ENCODE assay signal across 8 mouse cellular contexts in the genomic region with DNA sequence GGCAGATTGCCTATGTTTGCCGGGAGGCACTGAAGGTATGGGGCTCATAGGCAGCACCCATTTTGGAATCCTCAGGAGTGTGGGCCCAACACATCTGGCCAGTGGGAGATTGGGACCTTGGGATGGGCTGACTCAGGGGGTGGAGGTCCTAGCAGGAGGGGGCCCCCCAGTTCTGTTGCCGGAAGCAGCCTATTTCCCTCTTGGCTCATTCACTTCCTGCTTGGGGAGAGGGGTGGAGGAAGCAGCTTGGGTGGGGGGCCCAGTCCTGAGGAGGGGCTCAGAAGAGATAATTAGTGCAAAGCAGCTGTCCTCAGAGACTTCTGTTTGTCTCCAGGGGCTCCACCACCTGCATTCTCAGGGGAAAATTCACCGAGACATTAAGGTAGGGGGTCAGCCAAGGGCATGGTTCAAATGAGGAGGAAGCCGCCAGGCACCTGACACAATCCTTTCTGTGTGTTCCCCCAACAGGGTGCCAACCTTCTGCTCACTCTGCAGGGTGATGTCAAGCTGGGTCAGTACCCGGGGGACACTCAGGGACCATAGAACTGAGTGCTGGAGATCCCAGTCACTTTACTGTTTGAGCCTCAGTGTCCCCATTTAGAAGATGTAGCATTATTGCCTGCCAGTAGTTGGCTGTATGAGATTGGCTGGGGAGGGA. TPM values are rescaled to one million over a fixed set of nuclear protein-coding genes. Genes with fewer than 3 reads are reported as not detected.
A peak's percentile ranks its signal among the peaks of the same experiment; 100 is the strongest.
DNase-seq lines count a peak whose midpoint lies in the region; ATAC-seq and TF ChIP-seq lines count a peak whose summit lies in the region.

No protein-coding gene starts in this region.

- no peak for TF ChIP-seq CTCF in lung, adult 2 months (IDR thresholded peaks at IDR 0.05; ENCODE audit: insufficient read depth, low read length)
- no peak for TF ChIP-seq CTCF in lung, postnatal 0 days (IDR thresholded peaks at IDR 0.05)

- H3K9ac ChIP-seq in lung, postnatal 0 days (replicated peaks; ENCODE audit: low read depth) = no peak overlapping the region

- 55% methylated on average over 5 of the region's 5 CpGs for WGBS in lung, adult 2 months
- 57% methylated on average over 5 of the region's 5 CpGs for WGBS in lung, postnatal 0 days

- DNase-seq in adrenal gland, adult (ENCODE audit: inconsistent age in 2 of 2, low spot score in 1 of 2) = peak; percentile 29 to 63
- DNase-seq in adrenal gland, postnatal 25 days = no peak
- no peak for DNase-seq in lung, adult 2 months
- DNase-seq in lung, postnatal 10 days = no peak
- no peak for DNase-seq in lung, postnatal 0 days (ENCODE audit: low spot score)
- DNase-seq in thymus, postnatal 0 days (ENCODE audit: low spot score) = peak; percentile 42
- no peak for DNase-seq in adipocyte (ENCODE audit: low spot score)
- no peak for DNase-seq in Muller cell, postnatal 12 days (ENCODE audit: inconsistent ontology term)

- 0 out of 2 replicates have a peak overlapping the region, but pooled peaks have one; percentile 66 for H3K27ac ChIP-seq in lung, postnatal 0 days (ENCODE audit: low read length)

- peak overlapping the region; percentile 96 for H3K4me2 ChIP-seq in lung, postnatal 0 days (replicated peaks; ENCODE audit: low read depth, low read length)

- H3K36me3 ChIP-seq in lung, postnatal 0 days (ENCODE audit: insufficient read depth, low read length) = peaks cover 28% of the 10 kb centered on the region; the same call in 1 of the 2 replicates

- peak overlapping the region; percentile 95 for H3K4me3 ChIP-seq in lung, adult 2 months (replicated peaks; ENCODE audit: extremely low read depth, low read depth, low read length)
- H3K4me3 ChIP-seq in lung, postnatal 0 days (ENCODE audit: low read depth, low read length) = peak overlapping the region; percentile 70; the same call in 1 of the 2 replicates

- peak; percentile 55; the same call in 1 of the 2 replicates for TF ChIP-seq EP300 in lung, postnatal 0 days (IDR thresholded peaks at IDR 0.05)

- H3K4me1 ChIP-seq in lung, adult 2 months (ENCODE audit: control insufficient read depth, insufficient read depth, low read length) = peaks cover 18% of the 10 kb centered on the region
- peaks cover 9% of the 10 kb centered on the region; the same call in 1 of the 2 replicates for H3K4me1 ChIP-seq in lung, postnatal 0 days (ENCODE audit: insufficient read depth, low read depth, low read length)

- ATAC-seq in lung, postnatal 0 days = no peak

- no peaks in the 10 kb centered on the region for H3K9me3 ChIP-seq in lung, postnatal 0 days (ENCODE audit: low read length)

- no peaks in the 10 kb centered on the region for H3K27me3 ChIP-seq in lung, postnatal 0 days (replicated peaks; ENCODE audit: insufficient read depth, low read length)

- TF ChIP-seq POLR2A in lung, adult 2 months (IDR thresholded peaks at IDR 0.05; ENCODE audit: borderline replicate concordance, extremely low read depth, low read depth, low read length) = no peak

RNA-seq across cellular contexts. Expression of a gene that starts 1.5 kb away (rescaled TPM):
- total RNA-seq in adrenal gland, postnatal 25 days (2021) = 44.7 and 56.3 TPM in 2 replicates
- 303 and 441 TPM in 2 replicates for polyA plus RNA-seq in lung, adult 2 months (2012; rRNA removed)
- polyA plus RNA-seq in lung, postnatal 0 days (2015; fragmentation: Nextera tagmentation; extraction: Ambion mirVana) = 22.5 and 25.0 TPM in 2 replicates
- 49.6 and 57.3 TPM in 2 replicates for polyA plus RNA-seq in thymus, postnatal 0 days (2015; fragmentation: Nextera tagmentation; extraction: Ambion mirVana)

RNA-seq across cellular contexts. Expression of a gene that starts 7.6 kb away (rescaled TPM):
- 60.1 and 69.7 TPM in 2 replicates for total RNA-seq in adrenal gland, postnatal 25 days (2021)
- polyA plus RNA-seq in lung, adult 2 months (2012; rRNA removed) = 52.1 and 56.2 TPM in 2 replicates
- 42.1 and 42.7 TPM in 2 replicates for polyA plus RNA-seq in lung, postnatal 0 days (2015; fragmentation: Nextera tagmentation; extraction: Ambion mirVana)
- polyA plus RNA-seq in thymus, postnatal 0 days (2015; fragmentation: Nextera tagmentation; extraction: Ambion mirVana) = 54.0 and 54.2 TPM in 2 replicates

RNA-seq across cellular contexts. Expression of a gene that starts 21.1 kb away (rescaled TPM):
- 211 and 245 TPM in 2 replicates for total RNA-seq in adrenal gland, postnatal 25 days (2021)
- polyA plus RNA-seq in lung, adult 2 months (2012; rRNA removed) = 136 and 194 TPM in 2 replicates
- polyA plus RNA-seq in lung, postnatal 0 days (2015; fragmentation: Nextera tagmentation; extraction: Ambion mirVana) = 48.1 and 49.5 TPM in 2 replicates
- polyA plus RNA-seq in thymus, postnatal 0 days (2015; fragmentation: Nextera tagmentation; extraction: Ambion mirVana) = 104 and 126 TPM in 2 replicates

RNA-seq across cellular contexts. Expression of a gene that starts 36.1 kb away (rescaled TPM):
- total RNA-seq in adrenal gland, postnatal 25 days (2021) = 22.8 and 34.2 TPM in 2 replicates
- polyA plus RNA-seq in lung, adult 2 months (2012; rRNA removed) = 132 and 133 TPM in 2 replicates
- polyA plus RNA-seq in lung, postnatal 0 days (2015; fragmentation: Nextera tagmentation; extraction: Ambion mirVana) = 2.8 and 3.2 TPM in 2 replicates
- polyA plus RNA-seq in thymus, postnatal 0 days (2015; fragmentation: Nextera tagmentation; extraction: Ambion mirVana) = 0.37 and 0.52 TPM in 2 replicates

RNA-seq across cellular contexts. Expression of a gene that starts 41.8 kb away (rescaled TPM):
- 61.6 and 85.9 TPM in 2 replicates for total RNA-seq in adrenal gland, postnatal 25 days (2021)
- polyA plus RNA-seq in lung, adult 2 months (2012; rRNA removed) = 32.8 and 135 TPM in 2 replicates
- polyA plus RNA-seq in lung, postnatal 0 days (2015; fragmentation: Nextera tagmentation; extraction: Ambion mirVana) = 20.5 and 32.1 TPM in 2 replicates
- polyA plus RNA-seq in thymus, postnatal 0 days (2015; fragmentation: Nextera tagmentation; extraction: Ambion mirVana) = 4.2 and 6.3 TPM in 2 replicates

Comparison
In these comparisons a context has a peak if more than half of its experiments do, and no peak if none do; other contexts are left out.
1. DNase-seq: peak in adrenal gland, adult (2 of 2) and thymus, postnatal 0 days (single experiment); none in adrenal gland, postnatal 25 days (single experiment), lung, adult 2 months (single experiment), lung, postnatal 10 days (single experiment), lung, postnatal 0 days (single experiment), adipocyte (single experiment) and Muller cell, postnatal 12 days (single experiment).